Mouse (Mus musculus) left cerebral cortex, adult 2 months (tissue): ENCODE data around the gene Gm11992. TPM values are rescaled to one million over a fixed set of nuclear protein-coding genes. Genes with fewer than 3 reads are reported as not detected.

Experiments
- DNase-seq, 2 experiments: peaks; one replicate each; pipeline ENCODE4 v3.0.0; 2021 to 2022; ENCODE audit warnings: low spot score in 2 of 2, mixed read lengths in 1 of 2; ENCODE audit errors: extremely low spot score in 1 of 2
- H3K27ac ChIP-seq: fragments of 200-600 bp; 2 replicates; pipeline ENCODE4 v1.8.1; 2022
- H3K4me3 ChIP-seq: fragments of 200-600 bp; 2 replicates; pipeline ENCODE4 v1.8.1; 2022
- CTCF ChIP-seq: fragments of 200-600 bp; IDR thresholded peaks from 2 replicates; pipeline ENCODE4 v1.8.1; 2022; ENCODE audit warnings: antibody characterized with exemption, mild to moderate bottlenecking, moderate library complexity
- intact Hi-C: fragments of 180-260 bp; cut with DNase I; formaldehyde crosslinking; loops from one replicate; pipeline ENCODE4 v1.15.1; 2025
- total RNA-seq, 2 experiments: library from RNA; stranded (reverse); gene quantifications; 2 replicates each; pipeline ENCODE4 v1.2.3; 2021

The Gm11992 gene
- total RNA-seq, 2 experiments from 2014 or later, result 0.36 to 0.51 TPM

GRCm38 (mm10) chr11:9117358-9118049 lies 69.1 kb downstream of the Gm11992 start:
- H3K4me3 ChIP-seq, result peak overlapping the region; percentile 44
- TF ChIP-seq CTCF, result no peak
- no peak overlapping the region for H3K27ac ChIP-seq
- intact Hi-C loops, result no loop called here
- peak in 1 of 2 experiments; percentile 24 for DNase-seq

DNA sequence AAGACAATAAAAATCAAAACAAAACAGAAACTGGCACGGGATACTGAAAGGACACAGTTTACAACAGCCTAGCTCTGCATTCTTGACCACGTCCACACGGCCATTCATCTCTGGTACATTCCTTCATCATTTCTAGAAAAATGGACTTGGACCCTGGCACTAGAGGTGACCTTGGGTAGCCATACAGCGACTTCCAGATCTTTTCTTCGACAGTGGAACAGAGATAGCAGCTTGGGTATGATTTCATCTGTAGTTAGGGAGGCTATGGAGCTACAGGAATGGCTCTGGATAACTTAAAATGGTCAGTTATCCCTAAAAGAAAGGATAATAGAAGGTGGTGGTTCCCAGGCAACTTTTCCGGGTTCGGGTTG lies 69.6 kb downstream of the Gm11992 start, which contains the start of gene Upp1:
TSS of gene Upp1 (plus strand) at position 54 of the 371 bp plus-strand sequence.
- H3K27ac ChIP-seq, result no peak within 1 kb of the TSS
- DNase-seq, result no peak
- H3K4me3 ChIP-seq, result peak within 1 kb of the TSS; percentile 44
- TF ChIP-seq CTCF, result no peak
- intact Hi-C loops, result no loop called here

DNA sequence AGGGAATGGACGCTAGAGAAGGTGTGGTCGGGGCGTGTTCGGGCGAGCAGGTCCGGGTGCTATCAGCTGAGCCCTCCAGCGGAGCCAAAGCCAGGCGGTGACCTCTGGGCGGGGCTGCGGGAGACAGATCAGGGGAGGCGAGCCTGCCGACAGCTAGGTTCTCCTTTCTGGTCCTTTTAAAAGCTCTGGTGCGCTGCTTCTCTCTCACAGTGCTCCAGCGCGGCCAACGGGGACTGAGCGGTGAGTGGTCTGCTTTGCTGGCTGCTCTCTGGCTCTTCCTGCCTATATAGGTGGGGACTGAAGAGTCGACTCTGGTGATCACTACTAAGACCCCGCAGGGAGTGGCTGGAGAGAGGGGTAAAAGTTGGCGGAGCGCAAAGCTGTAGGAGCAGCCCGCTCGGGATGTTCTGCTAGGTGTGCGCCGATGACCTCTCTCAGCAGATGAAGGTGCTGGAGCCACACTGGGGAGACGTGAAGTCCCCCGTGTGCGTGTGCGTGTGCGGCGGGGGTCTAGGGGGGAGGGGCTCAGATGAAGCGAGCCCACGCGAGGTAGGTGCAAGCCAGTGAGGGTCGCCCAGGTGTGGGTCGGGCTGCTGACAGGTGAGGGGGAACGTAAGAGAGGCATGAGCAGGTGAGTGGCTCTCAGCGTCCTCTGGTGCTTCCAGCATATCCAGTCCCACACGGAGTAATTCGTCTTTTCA lies 70.2 kb downstream of the Gm11992 start:
- no peak for DNase-seq
- H3K4me3 ChIP-seq, result peak overlapping the region; percentile 44
- intact Hi-C loops, result no loop called here
- no peak overlapping the region for H3K27ac ChIP-seq
- no peak for TF ChIP-seq CTCF

Other genes starting within 250 kb of the Gm11992 start
- under 1 TPM in 1 of 2 experiments, not detected in 1; 0.07 TPM for gene Pkd1l1, start 75.3 kb upstream of the Gm11992 start, total RNA-seq
- gene Hus1, start 37.4 kb upstream of the Gm11992 start, total RNA-seq, result 10 to 100 TPM; 11.5 to 13.0 TPM
- under 1 TPM in 1 of 2 experiments, not detected in 1; 0.28 TPM for gene Sun3, start 397 bp downstream of the Gm11992 start, total RNA-seq
- gene Upp1, start 69.5 kb downstream of the Gm11992 start, total RNA-seq, result 1 to 10 TPM; 1.8 to 5.4 TPM
- gene Abca13, start 143.3 kb downstream of the Gm11992 start, total RNA-seq, result under 1 TPM; 0.05 to 0.07 TPM